Mouse (Mus musculus) kidney, postnatal 25 days (tissue): ENCODE results near the gene Akt2.
A peak's percentile ranks its signal among the peaks of the same experiment; 100 is the strongest.

ENCODE experiments used
- DNase-seq, 2 experiments: peaks; one replicate each; pipeline ENCODE4 v3.0.0; 2021; ENCODE audit warnings: mixed read lengths in 2 of 2

The Akt2 gene

DNA sequence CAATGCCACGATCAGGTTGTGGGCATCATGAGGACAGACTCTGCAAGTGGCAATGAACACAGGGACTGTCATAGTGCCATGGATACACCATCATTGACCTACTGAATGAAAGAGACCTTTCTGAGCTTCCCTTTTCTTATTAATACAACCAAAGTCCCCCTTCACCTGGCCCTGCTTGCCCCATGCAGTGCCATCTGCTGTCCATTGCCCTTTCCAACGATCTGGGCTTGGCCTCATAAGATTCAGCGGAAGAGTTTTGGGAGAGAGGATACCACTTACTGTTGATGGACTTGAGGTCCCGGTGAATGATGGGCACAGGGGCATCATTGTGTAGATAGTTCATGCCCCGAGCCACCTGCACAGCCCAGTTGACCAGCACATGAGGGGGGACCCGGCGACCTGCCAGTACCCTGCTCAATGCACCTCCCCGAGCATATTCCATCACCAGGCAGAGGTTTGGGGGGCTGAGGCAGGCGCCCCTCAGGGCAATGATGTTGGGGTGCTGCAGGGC, 81.8 kb downstream of the Akt2 start:
- no peak for DNase-seq

DNA sequence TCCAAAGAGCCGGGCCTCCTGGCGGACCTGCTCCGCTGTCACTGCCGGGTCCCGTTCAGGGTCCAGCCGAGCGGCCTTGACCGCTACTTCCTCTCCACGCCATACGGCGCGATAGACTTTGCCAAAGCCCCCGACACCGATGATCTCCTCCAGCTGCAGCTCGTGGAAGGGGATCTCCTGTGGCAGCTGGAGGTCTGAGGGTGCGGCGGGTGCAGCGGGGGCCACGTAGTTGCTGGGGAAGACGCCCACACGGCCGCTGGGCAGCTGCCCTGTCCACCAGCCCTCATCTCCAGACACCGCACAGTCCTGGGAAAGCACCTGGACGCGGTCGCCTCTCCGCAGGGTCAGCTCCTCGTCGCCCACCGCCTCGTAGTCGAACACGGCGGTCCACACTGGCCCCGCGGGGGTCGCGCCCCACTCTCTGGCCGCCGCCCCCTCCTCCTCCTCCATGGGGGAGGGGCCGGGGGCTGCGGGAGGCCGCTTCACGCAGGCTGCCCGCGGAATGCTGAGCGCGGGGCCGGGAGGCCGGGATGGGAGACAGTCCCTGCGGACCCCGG, 82.3 kb downstream of the Akt2 start:
- peak in 1 of 2 experiments; percentile 52 for DNase-seq

GRCm38 (mm10) chr7:27674195-27674521, 82.8 kb downstream of the Akt2 start:
- no peak for DNase-seq

DNA sequence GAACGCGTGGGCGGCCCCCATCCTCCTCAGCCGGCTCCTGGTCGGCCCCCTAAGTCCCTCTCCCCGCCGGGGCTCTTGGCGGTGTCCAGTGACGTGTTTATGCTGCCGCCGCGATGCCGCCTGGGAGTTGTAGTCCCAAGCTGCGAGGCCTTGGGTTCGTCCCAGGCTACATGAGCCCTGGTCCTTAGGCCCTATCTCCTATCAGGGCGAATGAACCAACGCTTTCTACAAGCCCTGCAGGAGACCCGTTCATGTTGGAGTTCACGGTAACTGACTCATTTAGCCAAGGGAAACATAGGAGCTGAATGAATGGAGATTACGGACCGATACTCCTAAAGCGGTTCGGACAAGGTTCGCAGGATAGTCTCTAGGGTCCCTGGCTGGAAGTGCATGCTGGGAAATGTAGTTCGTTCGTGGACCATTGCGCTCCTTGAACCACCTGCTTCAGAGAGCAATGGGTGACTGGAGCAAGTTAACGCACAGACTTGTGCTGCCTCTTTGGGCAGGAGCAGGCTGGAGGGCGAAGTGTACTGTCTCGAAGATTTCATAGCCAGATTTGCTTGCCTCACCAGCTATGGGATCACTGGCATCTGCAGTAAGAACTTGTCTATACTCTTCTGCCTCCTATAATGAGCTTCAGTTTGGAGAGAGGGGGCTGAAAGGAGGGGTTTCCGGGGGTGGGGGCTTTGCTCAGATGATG, 83.3 kb downstream of the Akt2 start, which contains the start of gene Map3k10:
TSS of gene Map3k10 (minus strand) at position 77 of the 700 bp plus-strand sequence.
- peak; percentile 93 to 95 for DNase-seq

- no peak for DNase-seq
These were observed 83.9 kb downstream of the Akt2 start for GRCm38 (mm10) chr7:27675222-27675612.

DNA sequence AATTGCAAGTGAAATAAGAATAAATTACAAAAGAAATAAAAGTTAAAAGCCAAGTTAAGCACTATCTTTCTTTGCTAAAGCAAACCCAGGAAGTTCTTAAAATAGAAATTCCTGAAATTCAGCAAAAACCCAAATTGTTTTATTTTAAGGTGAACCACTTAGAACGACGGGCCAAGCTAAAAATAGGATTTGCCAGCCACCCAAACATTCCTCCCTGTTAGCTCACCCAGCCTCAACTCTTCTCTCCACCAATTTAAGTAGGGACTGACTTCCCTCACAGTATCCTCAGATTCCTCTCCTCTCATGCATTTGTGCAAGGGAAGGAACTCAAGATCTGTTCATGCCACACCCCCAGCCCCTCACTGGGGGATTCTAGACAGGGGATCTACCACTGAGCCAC, 91.9 kb downstream of the Akt2 start:
- DNase-seq = no peak

GRCm38 (mm10) chr7:27685220-27685619, 93.9 kb downstream of the Akt2 start:
- no peak for DNase-seq

DNA sequence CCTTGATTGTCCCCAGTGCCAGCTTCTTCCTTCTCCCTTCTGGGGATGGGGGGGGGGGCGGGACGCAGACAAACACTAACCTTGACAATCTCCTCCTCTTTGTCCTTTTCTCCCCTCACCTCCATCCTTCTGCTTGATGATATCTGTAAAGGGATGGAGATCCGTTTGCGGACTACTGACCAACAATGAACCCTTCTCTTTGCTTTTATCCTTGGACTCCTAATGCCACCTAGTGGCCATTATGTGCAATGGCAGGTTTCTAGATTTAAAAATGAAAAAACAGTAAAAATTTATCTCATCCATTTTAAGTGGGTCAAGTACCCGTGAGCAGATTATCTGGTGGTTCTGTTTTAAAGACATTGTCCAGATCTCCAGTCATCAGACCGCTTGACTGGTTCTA, 94.3 kb downstream of the Akt2 start:
- no peak for DNase-seq

DNA sequence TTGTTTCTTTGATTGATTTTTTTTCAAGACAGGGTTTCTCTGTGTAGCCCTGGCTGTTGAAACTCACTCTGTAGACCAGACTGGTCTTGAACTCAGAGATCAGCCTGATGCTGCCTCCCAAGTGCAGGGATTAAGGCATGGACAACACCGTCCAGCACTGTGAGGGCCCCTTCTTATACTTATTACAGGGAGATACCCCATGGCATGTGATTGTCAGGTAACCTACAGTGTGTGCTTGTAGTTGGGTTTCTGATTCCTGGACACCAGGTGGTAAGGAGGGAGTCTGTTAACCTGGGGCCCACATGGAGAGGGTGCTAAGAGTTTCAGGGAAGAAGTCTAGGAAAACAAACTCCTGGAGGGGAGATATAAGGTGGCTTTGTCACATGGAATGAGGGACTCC, 95.7 kb downstream of the Akt2 start:
- DNase-seq = no peak

GRCm38 (mm10) chr7:27687836-27688235, 96.5 kb downstream of the Akt2 start:
- no peak for DNase-seq

GRCm38 (mm10) chr7:27688246-27688788, 97.0 kb downstream of the Akt2 start:
- no peak for DNase-seq

GRCm38 (mm10) chr7:27688815-27689612, 97.7 kb downstream of the Akt2 start, which contains the start of gene Zfp607b:
Gene Zfp607b, plus strand, starts transcription at chr7:27689340.
- peak; percentile 91 to 96 for DNase-seq
